Mouse (Mus musculus) liver, postnatal 0 days (tissue): ENCODE data around the gene Tapbpl. TPM values are rescaled to one million over a fixed set of nuclear protein-coding genes. Genes with fewer than 3 reads are reported as not detected.

ENCODE experiments used
- ATAC-seq: fragments of 200-750 bp; cut with Nextera tagmentation; 2 replicates; pipeline ENCODE4 v1.8.0; 2017; ENCODE audit warnings: mild to moderate bottlenecking, moderate library complexity
- DNase-seq: peaks from one replicate; pipeline ENCODE4 v3.0.0-alpha.2; 2016
- H3K27ac ChIP-seq: fragments of 300-500 bp; sonication (generic); 2 replicates; pipeline ENCODE4 v1.5.1; 2014; ENCODE audit warnings: antibody characterized with exemption, moderate library complexity, mild to moderate bottlenecking, low read depth
- H3K27me3 ChIP-seq: fragments of 300-500 bp; sonication (generic); 2 replicates; pipeline ENCODE4 v1.6.1; 2014; ENCODE audit warnings: low read length, control low read depth, mixed read lengths; ENCODE audit not compliant: insufficient read depth
- H3K36me3 ChIP-seq: fragments of 300-500 bp; sonication (generic); replicated peaks from 2 replicates; pipeline ENCODE4 v1.6.1; 2014; ENCODE audit warnings: mild to moderate bottlenecking, control low read depth, low read length, moderate library complexity, mixed read lengths; ENCODE audit not compliant: insufficient read depth
- H3K4me1 ChIP-seq: fragments of 300-500 bp; sonication (generic); 2 replicates; pipeline ENCODE4 v1.6.1; 2014; ENCODE audit warnings: antibody characterized with exemption, mild to moderate bottlenecking, control low read depth; ENCODE audit not compliant: insufficient read depth
- H3K4me2 ChIP-seq: fragments of 300-500 bp; sonication (generic); 2 replicates; pipeline ENCODE4 v1.6.1; 2014; ENCODE audit warnings: low read depth, mild to moderate bottlenecking, low read length, moderate library complexity, mixed read lengths
- H3K4me3 ChIP-seq: fragments of 300-500 bp; sonication (generic); 2 replicates; pipeline ENCODE4 v1.5.1; 2014; ENCODE audit warnings: low read depth, low read length
- H3K9ac ChIP-seq: fragments of 300-500 bp; sonication (generic); replicated peaks from 2 replicates; pipeline ENCODE4 v1.6.1; 2014; ENCODE audit warnings: mild to moderate bottlenecking, moderate library complexity
- H3K9me3 ChIP-seq: fragments of 300-500 bp; sonication (generic); 2 replicates; pipeline ENCODE4 v1.6.1; 2016; ENCODE audit warnings: mild to moderate bottlenecking, control low read depth, low read length, mixed read lengths
- CTCF ChIP-seq: sonication (generic); IDR thresholded peaks from 2 replicates; pipeline ENCODE4 v1.5.1; 2016; ENCODE audit warnings: antibody characterized with exemption, low read depth
- EP300 ChIP-seq: IDR thresholded peaks from 2 replicates; pipeline ENCODE4 v1.6.1; 2016; ENCODE audit warnings: antibody characterized with exemption, low read depth, mild to moderate bottlenecking
- WGBS: fragments of 180-500 bp; shearing (Covaris S2); extraction: QIAGEN DNeasy Blood & Tissue Kit; methylation state at CpG from one replicate; pipeline ENCODE4 v1.1.7; 2014; ENCODE audit not compliant: insufficient replicate concordance; 5-methylcytosine and 5-hydroxymethylcytosine counted together
- polyA plus RNA-seq: library from polyadenylated mRNA; unstranded; fragments of >200 nt; fragmentation: Nextera tagmentation; extraction: Ambion mirVana; gene quantifications from 2 replicates; pipeline ENCODE4 v1.2.1, GENCODE M21; 2015

Gene Tapbpl
- polyA plus RNA-seq, 1 experiment from 2014 or later, result 14.4 TPM

DNA sequence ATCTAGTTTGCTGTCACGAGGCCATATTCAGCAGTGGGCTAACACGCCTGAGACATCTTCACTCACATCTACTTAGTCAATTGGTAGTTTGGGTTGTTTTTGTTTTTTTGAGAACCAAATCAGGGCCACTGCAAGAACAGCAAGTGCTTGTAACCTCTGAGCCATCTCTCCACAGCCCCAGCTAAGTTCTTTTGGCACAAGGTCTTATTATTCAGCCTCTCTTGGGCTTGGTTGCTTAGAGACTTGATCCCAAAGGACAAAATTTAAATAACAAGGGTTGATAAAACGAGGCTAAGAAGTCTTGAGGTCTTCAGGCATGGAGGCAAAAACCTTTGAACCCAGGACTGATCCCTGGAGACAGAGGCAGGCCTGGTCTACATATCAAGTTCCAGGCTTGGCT is 35.4 kb downstream of the Tapbpl start:
- Histone ChIP-seq H3K27ac (no peak overlapping the region), H3K9ac (no peak overlapping the region), H3K4me2 (no peak overlapping the region), H3K36me3 (peaks cover 16% of the 10 kb centered on the region), H3K4me3 (no peak overlapping the region), H3K9me3 (no peaks in the 10 kb centered on the region), H3K4me1 (peaks cover 12% of the 10 kb centered on the region), H3K27me3 (no peaks in the 10 kb centered on the region)
- no peak for DNase-seq
- no peak for TF ChIP-seq EP300
- no peak for TF ChIP-seq CTCF
- ATAC-seq, result no peak
- 78% methylated on average over 3 of the region's 3 CpGs for WGBS

DNA sequence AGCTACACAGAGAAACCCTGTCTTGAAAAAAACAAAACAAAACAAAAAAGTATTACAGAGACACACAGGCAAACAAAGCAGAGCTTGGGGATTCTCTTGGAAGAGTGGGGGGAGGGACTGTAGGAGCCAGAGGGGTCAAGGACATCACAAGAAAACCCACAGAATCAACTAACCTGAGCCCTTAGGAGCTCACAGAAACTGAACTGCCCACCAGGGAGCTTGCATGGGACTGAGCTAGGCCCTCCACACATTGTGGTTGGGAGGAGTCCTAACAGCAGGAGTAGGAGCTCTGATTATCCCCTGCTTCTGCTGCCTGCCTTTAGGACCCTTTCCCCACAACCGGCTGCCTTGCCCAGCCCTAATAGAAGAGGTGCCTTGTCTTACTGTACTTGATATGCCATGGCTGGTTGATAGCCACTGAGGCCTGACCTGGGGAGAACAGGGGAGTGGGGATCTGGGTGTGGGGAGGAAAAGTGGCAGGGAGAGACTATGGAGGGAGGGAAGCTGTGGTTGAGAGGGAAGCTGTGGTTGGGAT is 36.1 kb downstream of the Tapbpl start:
- H3K4me3 ChIP-seq, result no peak overlapping the region
- WGBS, result 45% methylated on average over 1 of the region's 1 CpGs
- ATAC-seq, result no peak
- H3K4me1 ChIP-seq, result peaks cover 12% of the 10 kb centered on the region
- H3K4me2 ChIP-seq, result no peak overlapping the region
- H3K9me3 ChIP-seq, result no peaks in the 10 kb centered on the region
- peaks cover 16% of the 10 kb centered on the region for H3K36me3 ChIP-seq
- no peak overlapping the region for H3K9ac ChIP-seq
- H3K27ac ChIP-seq, result no peak overlapping the region
- no peak for TF ChIP-seq EP300
- no peak for TF ChIP-seq CTCF
- H3K27me3 ChIP-seq, result no peaks in the 10 kb centered on the region
- no peak for DNase-seq

DNA sequence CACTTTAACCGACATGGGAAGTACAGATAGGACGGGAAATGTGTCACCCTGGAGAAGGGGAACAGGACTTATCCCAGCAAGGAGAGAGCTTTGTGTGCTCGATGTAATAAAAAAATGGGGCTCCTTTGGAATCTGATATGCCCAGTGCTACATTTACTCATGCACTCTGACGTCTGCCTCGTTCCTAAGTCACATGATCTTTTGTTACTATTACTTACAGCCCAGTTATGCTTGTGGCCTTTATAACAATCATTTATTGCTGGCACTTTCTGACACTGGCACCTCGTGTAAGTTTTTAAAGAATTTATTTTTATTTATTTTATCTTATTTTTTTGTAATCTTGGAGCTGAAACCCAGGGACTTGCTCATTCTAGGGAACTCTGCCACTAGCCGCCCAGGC is 38.3 kb downstream of the Tapbpl start:
- TF ChIP-seq EP300 (no peak), CTCF (no peak)
- Histone ChIP-seq H3K36me3 (peaks cover 30% of the 10 kb centered on the region), H3K4me1 (peaks cover 12% of the 10 kb centered on the region), H3K9me3 (no peaks in the 10 kb centered on the region), H3K27me3 (no peaks in the 10 kb centered on the region), H3K27ac (peak overlapping the region; percentile 100; the same call in 1 of the 2 replicates), H3K4me2 (peak overlapping the region; percentile 90), H3K4me3 (peak overlapping the region; percentile 78), H3K9ac (peak overlapping the region; percentile 83)
- ATAC-seq (no peak), DNase-seq (no peak)
- 41% methylated on average over 6 of the region's 7 CpGs for WGBS

DNA sequence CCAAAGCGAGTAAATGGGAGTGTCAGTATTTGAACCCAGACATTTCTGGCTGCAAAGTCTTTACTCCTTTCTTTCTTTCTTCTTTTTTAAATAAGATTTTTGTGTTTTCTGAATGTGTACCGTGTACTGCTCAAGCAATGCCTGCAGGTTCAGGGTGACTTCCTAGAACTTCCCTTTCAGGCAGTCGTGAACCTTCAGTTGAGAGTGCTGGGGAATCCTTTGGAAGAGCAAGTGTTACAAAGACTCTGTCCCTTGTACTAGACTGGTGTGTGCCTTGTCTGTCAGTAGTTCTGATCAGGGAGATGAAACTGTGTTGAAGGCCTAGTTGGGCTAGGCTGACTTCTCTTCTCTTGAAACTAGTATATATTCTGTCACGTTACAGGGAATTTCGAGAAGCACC is 38.8 kb downstream of the Tapbpl start:
- TF ChIP-seq CTCF, result no peak
- no peak for TF ChIP-seq EP300
- Histone ChIP-seq H3K9ac (peak overlapping the region; percentile 83), H3K4me1 (peaks cover 12% of the 10 kb centered on the region), H3K27ac (peak overlapping the region; percentile 100), H3K4me3 (peak overlapping the region; percentile 78), H3K36me3 (peaks cover 36% of the 10 kb centered on the region), H3K4me2 (peak overlapping the region; percentile 90), H3K27me3 (no peaks in the 10 kb centered on the region), H3K9me3 (no peaks in the 10 kb centered on the region)
- 15% methylated on average over 5 of the region's 5 CpGs for WGBS
- no peak for DNase-seq
- no peak for ATAC-seq

DNA sequence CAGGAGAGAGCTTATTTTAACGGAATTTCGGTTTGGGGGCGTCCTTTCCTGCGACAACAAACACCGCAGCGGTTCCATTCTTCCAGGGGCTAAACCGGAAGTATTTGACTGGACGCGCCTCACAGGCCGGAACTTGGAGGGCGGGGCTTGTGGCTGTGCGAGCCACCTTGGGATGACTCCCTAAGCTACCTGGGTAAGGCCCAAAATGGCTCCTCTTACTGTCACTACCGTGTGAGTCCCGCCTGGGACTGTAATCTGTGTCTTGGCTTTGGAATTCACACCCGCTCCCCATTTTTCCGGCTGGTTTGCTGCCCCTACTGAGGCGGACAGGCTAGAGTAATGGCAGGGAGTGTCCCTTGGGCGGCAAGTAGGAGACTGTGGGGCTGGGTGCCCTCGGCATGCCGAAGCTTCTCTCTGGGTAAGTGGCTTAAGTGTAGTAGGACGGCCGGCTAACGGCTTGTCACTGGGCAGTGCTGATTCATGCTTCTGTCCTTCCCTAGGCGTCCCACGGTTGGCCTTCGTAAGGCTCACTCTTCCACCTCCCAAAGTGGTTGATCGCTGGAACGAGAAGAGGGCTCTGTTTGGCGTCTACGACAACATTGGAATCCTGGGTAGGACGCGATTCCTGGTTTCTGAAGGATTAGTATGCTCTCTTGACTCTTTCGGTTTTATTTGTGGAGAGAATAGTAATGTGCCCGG is 39.5 kb downstream of the Tapbpl start:
- H3K36me3 ChIP-seq, result peaks cover 41% of the 10 kb centered on the region
- under 1% methylated on average over 34 of the region's 34 CpGs for WGBS

DNA sequence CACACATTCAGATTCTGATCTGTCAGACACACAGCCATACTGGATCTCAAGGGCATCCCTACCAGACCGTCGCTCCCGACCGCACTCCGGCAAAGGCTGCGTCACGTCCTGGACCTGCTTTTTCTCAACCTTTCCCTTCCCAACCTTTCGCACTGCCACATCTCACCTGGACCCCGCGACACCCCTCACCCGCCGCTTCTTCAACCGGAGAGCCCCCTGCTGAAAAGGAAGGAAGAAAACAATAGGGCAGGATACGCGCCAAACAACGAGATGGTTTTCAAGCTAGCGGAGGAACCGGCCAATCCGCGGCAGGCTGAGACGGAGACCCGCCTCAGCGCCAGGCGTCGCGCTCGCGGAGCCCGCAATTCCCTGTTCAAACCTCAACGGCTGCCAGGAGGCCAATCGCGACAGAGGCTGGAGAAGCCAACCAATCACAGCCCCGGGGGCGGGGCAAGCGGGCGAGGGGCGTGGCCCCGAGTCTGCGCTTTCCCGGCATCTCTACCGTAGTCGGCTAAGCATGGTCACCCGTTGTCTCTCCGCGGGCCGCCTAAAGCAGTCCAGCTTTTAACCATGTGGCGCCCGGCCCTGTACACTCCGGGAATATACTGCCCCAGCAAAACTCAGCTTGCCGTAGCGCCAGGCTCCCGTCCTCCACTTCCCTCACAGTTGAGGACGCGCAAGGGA is 40.2 kb downstream of the Tapbpl start, which contains the start of the genes Ncapd2 and Mrpl51:
TSS of gene Ncapd2 (minus strand) at position 370 of the 684 bp plus-strand sequence.
TSS of gene Mrpl51 (plus strand) at position 470 of the 684 bp plus-strand sequence.
- peak within 1 kb of the TSS; percentile 78 for H3K4me3 ChIP-seq
- peak within 1 kb of the TSS; percentile 100 for H3K27ac ChIP-seq
- peak within 1 kb of the TSS; percentile 90 for H3K4me2 ChIP-seq
- no peaks in the 10 kb centered on the region for H3K9me3 ChIP-seq
- ATAC-seq, result peak; percentile 93
- peaks cover 12% of the 10 kb centered on the region for H3K4me1 ChIP-seq
- WGBS, result under 1% methylated on average over 52 of the region's 54 CpGs
- TF ChIP-seq EP300 (peak; percentile 10; the same call in 1 of the 2 replicates), CTCF (no peak; the same call in 1 of the 2 replicates)
- peaks cover 48% of the 10 kb centered on the region for H3K36me3 ChIP-seq
- DNase-seq, result peak; percentile 99
- H3K9ac ChIP-seq, result peak within 1 kb of the TSS; percentile 83
- H3K27me3 ChIP-seq, result no peaks in the 10 kb centered on the region

More for the DNA sequence above, 39.5 kb downstream of the Tapbpl start:
- peak; percentile 7; the same call in 1 of the 2 replicates for TF ChIP-seq EP300
- no peak for TF ChIP-seq CTCF
- Histone ChIP-seq H3K4me3 (peak overlapping the region; percentile 78), H3K27me3 (no peaks in the 10 kb centered on the region), H3K9ac (peak overlapping the region; percentile 83), H3K4me1 (peaks cover 12% of the 10 kb centered on the region), H3K4me2 (peak overlapping the region; percentile 90), H3K9me3 (no peaks in the 10 kb centered on the region), H3K27ac (peak overlapping the region; percentile 100)
- ATAC-seq, result peak; percentile 90
- peak; percentile 95 for DNase-seq
